Mouse (Mus musculus) mammary gland, adult 2 months (tissue): ENCODE results near the gene Rrp9. TPM values are rescaled to one million over a fixed set of nuclear protein-coding genes. Genes with fewer than 3 reads are reported as not detected.

Experiments used
- polyA plus RNA-seq: library from polyadenylated mRNA; depleted of rRNA; stranded (reverse); fragments of >200 nt; gene quantifications from 2 replicates; pipeline ENCODE4 v1.2.3, GENCODE M21; 2012; ENCODE audit warnings: low replicate concordance; rRNA removed

The Rrp9 gene
- polyA plus RNA-seq: 31.1 and 43.4 TPM in 2 replicates

DNA sequence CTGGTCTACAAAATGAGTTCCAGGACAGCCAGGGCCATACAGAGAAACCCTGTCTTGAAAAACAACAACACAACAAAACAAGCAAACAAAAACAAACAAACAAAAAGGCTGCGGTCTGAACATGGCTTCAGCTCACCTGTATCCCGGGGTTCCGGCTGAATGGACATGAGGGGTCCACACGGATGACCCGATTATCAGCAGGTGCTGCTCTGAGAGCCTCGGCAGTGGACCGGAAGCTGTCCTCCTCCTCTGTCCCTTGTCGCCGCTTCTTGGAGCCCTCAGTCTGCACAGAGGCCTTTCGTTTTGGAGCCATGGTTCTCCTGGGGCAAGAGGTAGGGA, at the start of gene Rrp9:
Gene Rrp9 (plus strand): TSS at position 301 of the 339 bp plus-strand sequence.

GRCm38 (mm10) chr9:106429221-106430014, 46.3 kb upstream of the Rrp9 start, which contains the start of gene Rpl29:
TSS of gene Rpl29 (plus strand) at chr9:106429454.

GRCm38 (mm10) chr9:106447348-106447747, 28.4 kb upstream of the Rrp9 start, which contains the start of the genes Abhd14b and Abhd14a:
TSS of gene Abhd14b (plus strand) at chr9:106447459.
TSS of gene Abhd14a (minus strand) at chr9:106447678.

DNA sequence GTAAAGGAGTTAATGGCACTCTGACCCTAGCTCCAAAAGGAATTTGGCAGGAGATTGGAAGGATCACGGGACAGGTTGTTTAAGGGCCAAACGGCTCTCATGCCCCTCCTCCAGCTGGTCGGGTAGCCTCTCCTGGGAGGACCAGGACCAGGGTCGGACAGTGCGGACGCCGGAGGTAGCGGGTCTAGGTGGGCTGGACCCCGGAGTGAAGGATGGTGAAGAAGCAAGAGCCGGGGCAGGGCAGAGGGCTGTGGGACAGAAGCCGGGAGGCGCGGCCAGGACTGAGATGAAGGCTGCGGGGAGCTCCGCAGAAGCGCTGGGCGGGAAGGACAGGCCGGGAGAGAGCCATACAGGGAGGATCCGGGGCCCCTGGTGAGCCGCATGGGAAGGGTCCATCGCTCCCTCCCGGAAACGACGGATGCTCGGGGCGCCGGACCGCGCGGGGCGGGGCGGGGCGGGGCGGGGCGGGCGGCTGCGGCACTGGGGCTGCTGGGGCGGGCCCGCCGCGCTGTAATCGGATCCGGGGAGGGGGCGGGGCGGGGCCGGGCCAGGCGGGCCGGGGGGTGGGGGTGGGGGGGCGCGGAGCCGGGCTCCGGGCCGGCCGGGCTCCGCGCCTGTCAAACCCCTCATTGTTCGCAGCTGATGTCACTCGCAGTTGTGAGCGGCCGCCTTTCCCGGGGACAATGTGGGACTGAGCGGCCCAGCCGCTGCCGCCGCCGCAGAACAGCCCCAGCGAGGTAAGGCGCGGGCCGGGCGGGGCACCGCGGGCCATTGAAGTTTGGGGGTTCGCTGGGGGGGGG, 22.3 kb upstream of the Rrp9 start, which contains the start of gene Pcbp4:
Gene Pcbp4 (plus strand): TSS at position 21 of the 800 bp plus-strand sequence.

DNA sequence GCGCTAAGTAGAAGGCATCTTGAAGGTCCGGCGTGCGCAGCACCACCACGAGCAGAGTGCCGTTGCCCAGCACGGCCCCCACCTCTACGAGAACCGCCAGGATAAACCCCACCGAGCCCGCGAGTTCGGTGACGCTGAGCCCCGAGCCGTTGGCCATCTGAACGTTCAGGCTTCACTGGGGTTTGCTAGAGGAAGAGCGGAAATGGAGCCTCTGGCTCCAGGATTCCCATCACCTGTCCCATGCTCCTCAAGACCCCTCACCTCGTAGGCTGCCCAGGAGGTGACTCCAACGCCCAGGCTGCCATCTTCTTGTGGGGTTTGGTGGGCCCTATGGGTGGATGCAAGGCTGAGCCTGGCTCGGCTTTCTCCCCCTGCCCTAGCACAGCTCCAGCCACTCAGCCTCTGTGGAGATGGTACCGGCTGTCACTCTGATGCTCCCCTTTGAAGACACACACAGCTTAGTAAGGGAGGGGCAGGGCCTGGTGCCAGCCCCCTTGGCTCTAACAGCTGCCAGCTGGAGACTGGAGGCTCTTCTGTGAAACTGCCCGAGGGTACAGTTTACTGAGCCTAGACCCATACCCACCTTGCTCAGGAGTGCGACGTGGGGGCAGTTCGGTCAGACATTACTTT, 10.1 kb upstream of the Rrp9 start, which contains the start of gene Gpr62:
Gene Gpr62 (minus strand): TSS at position 368 of the 630 bp plus-strand sequence.

DNA sequence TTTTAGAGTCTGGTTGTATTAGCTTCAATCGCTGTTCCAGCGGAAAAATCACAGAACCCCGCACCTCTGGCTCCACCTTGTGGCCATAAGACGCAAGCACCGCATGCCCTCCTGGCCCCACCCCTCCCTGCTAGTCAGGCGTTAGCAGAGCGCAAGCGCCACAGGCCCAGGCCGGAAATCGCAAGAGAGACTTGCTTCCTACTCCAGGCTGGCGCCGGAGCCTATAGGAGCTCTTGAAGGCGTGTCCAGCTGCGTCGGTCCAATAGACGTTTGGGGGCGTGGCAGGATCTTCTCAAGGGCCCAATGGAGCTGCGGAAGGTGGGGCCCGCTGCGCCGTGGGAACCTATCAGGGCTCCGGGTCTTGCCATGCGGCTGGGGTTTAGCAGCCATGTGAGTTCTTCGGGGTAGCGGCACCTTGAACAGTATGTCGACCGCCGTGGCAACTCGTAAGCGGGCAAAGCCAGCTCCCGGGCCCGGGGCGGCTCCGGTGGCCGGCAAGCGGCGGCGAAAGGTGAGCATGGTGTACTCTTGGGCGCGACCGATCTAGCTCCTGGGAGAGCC, 1.2 kb downstream of the Rrp9 start, which contains the start of gene Parp3:
Gene Parp3 (minus strand): TSS at position 26 of the 561 bp plus-strand sequence.

DNA sequence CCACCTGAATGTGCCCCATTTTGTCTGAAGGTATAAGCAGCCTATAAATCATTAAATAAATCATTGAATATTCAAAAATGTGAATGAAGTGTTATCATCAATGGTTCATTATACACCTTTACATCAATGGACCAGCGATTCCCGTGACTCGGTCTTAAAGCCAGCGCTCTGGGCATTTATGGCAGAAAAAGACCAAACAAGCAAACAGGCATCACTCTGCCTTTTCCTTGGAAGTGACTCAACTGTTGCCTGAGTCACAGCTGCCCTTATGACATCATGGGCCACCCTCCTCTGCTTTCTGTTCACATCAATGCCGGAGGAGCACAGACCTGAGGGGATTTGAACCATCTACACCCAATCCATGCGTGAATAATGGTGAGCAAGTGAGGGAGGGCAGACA, 23.9 kb downstream of the Rrp9 start, which contains the start of gene Iqcf1:
Gene Iqcf1 (plus strand): TSS at position 301 of the 400 bp plus-strand sequence.

GRCm38 (mm10) chr9:106514273-106514672, 38.5 kb downstream of the Rrp9 start, which contains the start of gene Iqcf5:
TSS of gene Iqcf5 (plus strand) at chr9:106514573.

Other genes with a start within 250 kb of the Rrp9 start
- gene Alas1, start 227.3 kb upstream of the Rrp9 start, polyA plus RNA-seq: 162 and 167 TPM in 2 replicates
- gene Poc1a, start 194.9 kb upstream of the Rrp9 start, polyA plus RNA-seq: 5.5 and 5.8 TPM in 2 replicates
- 114 and 152 TPM in 2 replicates for gene Dusp7, start 107.3 kb upstream of the Rrp9 start, polyA plus RNA-seq
- 360 and 442 TPM in 2 replicates for gene Rpl29, start 46.5 kb upstream of the Rrp9 start, polyA plus RNA-seq
- gene Acy1, start 37.6 kb upstream of the Rrp9 start, polyA plus RNA-seq: 8.1 and 10.3 TPM in 2 replicates
- 81.6 and 98.1 TPM in 2 replicates for gene Abhd14b, start 28.5 kb upstream of the Rrp9 start, polyA plus RNA-seq
- gene Abhd14a, start 28.3 kb upstream of the Rrp9 start, polyA plus RNA-seq: 38.1 and 46.0 TPM in 2 replicates
- gene Pcbp4, start 22.7 kb upstream of the Rrp9 start, polyA plus RNA-seq: 98.4 and 134 TPM in 2 replicates
- gene Gpr62, start 10.0 kb upstream of the Rrp9 start, polyA plus RNA-seq: 0.13 and 0.53 TPM in 2 replicates
- 118 and 159 TPM in 2 replicates for gene Parp3, start 986 bp downstream of the Rrp9 start, polyA plus RNA-seq
- not detected in 2 replicates for gene Iqcf1, start 24.0 kb downstream of the Rrp9 start, polyA plus RNA-seq
- gene Iqcf5, start 38.6 kb downstream of the Rrp9 start, polyA plus RNA-seq: not detected in 2 replicates
- gene Iqcf3, start 85.7 kb downstream of the Rrp9 start, polyA plus RNA-seq: not detected in 2 replicates
- gene Iqcf4, start 95.0 kb downstream of the Rrp9 start, polyA plus RNA-seq: not detected in 2 replicates
- not detected in 2 replicates for gene Iqcf6, start 150.6 kb downstream of the Rrp9 start, polyA plus RNA-seq
- 0.03 TPM in 1 of 2 replicates, not detected in the other for gene Grm2, start 180.1 kb downstream of the Rrp9 start, polyA plus RNA-seq
- gene Tex264, start 210.0 kb downstream of the Rrp9 start, polyA plus RNA-seq: 116 and 129 TPM in 2 replicates